Mouse (Mus musculus) lung, embryonic 16.5 days (tissue): ENCODE measurements around the gene Ankrd44. TPM values are rescaled to one million over a fixed set of nuclear protein-coding genes. Genes with fewer than 3 reads are reported as not detected.

Experiments
- ATAC-seq: fragments of 200-750 bp; cut with Nextera tagmentation; 2 replicates; pipeline ENCODE4 v1.8.0; 2017; ENCODE audit warnings: low read depth, mild to moderate bottlenecking, moderate library complexity
- H3K27ac ChIP-seq: fragments of 300-500 bp; sonication (generic); 2 replicates; pipeline ENCODE4 v1.5.1; 2014; ENCODE audit warnings: mild to moderate bottlenecking, control low read depth, low read length
- H3K27me3 ChIP-seq: fragments of 300-500 bp; sonication (generic); 2 replicates; pipeline ENCODE4 v1.6.1; 2014; ENCODE audit warnings: low read depth, low read length, mixed read lengths; ENCODE audit not compliant: control insufficient read depth, insufficient read depth
- H3K36me3 ChIP-seq: fragments of 300-500 bp; sonication (generic); 2 replicates; pipeline ENCODE4 v1.6.1; 2014; ENCODE audit warnings: low read length; ENCODE audit not compliant: control insufficient read depth, insufficient read depth
- H3K4me1 ChIP-seq: fragments of 300-500 bp; sonication (generic); replicated peaks from 2 replicates; pipeline ENCODE4 v1.6.1; 2014; ENCODE audit warnings: low read length, mixed read lengths; ENCODE audit not compliant: control insufficient read depth, insufficient read depth
- H3K4me2 ChIP-seq: fragments of 300-500 bp; sonication (generic); 2 replicates; pipeline ENCODE4 v1.6.1; 2014; ENCODE audit warnings: low read depth, low read length, control low read depth
- H3K4me3 ChIP-seq: fragments of 300-500 bp; sonication (generic); 2 replicates; pipeline ENCODE4 v1.5.1; 2014; ENCODE audit warnings: mild to moderate bottlenecking, low read length, control low read depth
- H3K9ac ChIP-seq: fragments of 300-500 bp; sonication (generic); 2 replicates; pipeline ENCODE4 v1.6.1; 2014; ENCODE audit warnings: low read length, control low read depth
- H3K9me3 ChIP-seq: fragments of 300-500 bp; sonication (generic); 2 replicates; pipeline ENCODE4 v1.6.1; 2016; ENCODE audit warnings: low read length; ENCODE audit not compliant: control insufficient read depth
- WGBS: fragments of 180-500 bp; shearing (Covaris S2); extraction: QIAGEN DNeasy Blood & Tissue Kit; methylation state at CpG from one replicate; pipeline ENCODE4 v1.1.7; 2014; 5-methylcytosine and 5-hydroxymethylcytosine counted together
- polyA plus RNA-seq: library from polyadenylated mRNA; unstranded; fragments of >200 nt; fragmentation: Nextera tagmentation; extraction: Ambion mirVana; gene quantifications from 2 replicates; pipeline ENCODE4 v1.2.1, GENCODE M21; 2015

Ankrd44 gene
- polyA plus RNA-seq, 1 experiment from 2014 or later: 19.5 TPM

DNA sequence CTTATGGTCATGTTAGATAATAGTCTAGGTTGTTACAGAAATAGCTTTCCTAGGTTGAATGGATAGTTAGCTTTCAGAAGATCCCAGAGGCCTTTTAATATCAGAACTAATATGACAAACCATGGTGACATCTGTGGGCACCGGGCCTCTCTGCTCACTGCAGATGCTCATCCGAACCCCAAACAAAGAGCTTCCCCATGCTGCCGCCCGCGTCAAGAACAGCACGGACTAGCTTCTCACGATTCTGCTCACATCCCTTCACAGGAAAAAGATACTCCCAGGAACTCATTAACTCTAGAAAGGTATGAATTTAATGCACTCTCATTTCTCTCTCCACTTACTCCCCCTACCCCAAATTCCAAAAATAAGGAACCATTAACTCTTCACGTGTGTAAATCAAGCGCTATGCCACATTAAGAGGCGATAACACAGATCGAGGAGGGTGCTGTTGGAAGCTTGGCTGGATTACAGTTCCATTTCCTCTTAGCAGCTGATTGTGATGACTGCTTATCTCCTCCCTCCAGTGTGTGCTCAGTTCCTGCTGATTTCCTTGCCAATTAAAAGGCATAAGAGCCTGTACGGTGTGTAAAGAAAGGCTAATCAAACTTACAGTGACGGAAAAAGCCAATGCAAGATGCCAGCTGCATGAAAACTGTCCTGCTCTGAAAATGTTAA is 235.8 kb downstream of the Ankrd44 start:
- H3K9me3 ChIP-seq: no peaks in the 10 kb centered on the region
- no peaks in the 10 kb centered on the region for H3K27me3 ChIP-seq
- peak overlapping the region; percentile 27; the same call in 1 of the 2 replicates for H3K4me2 ChIP-seq
- 0 out of 2 replicates have a peak overlapping the region, but pooled peaks have one; percentile 9 for H3K9ac ChIP-seq
- H3K36me3 ChIP-seq: peaks cover 2% of the 10 kb centered on the region; the same call in 1 of the 2 replicates
- peak overlapping the region; percentile 66 for H3K27ac ChIP-seq
- 36% methylated on average over 13 of the region's 13 CpGs for WGBS
- no peak overlapping the region for H3K4me3 ChIP-seq
- ATAC-seq: peak; percentile 89
- peaks cover 9% of the 10 kb centered on the region for H3K4me1 ChIP-seq

- Histone ChIP-seq H3K9me3 (no peaks in the 10 kb centered on the region), H3K27ac (no peak overlapping the region), H3K4me3 (no peak overlapping the region), H3K36me3 (peaks cover 2% of the 10 kb centered on the region; the same call in 1 of the 2 replicates), H3K4me1 (peaks cover 9% of the 10 kb centered on the region), H3K27me3 (no peaks in the 10 kb centered on the region), H3K4me2 (no peak overlapping the region), H3K9ac (no peak overlapping the region)
- WGBS: 84% methylated on average over 3 of the region's 3 CpGs
- ATAC-seq: no peak
Observed at GRCm38 (mm10) chr1:54688441-54688840, 237.7 kb downstream of the Ankrd44 start.

DNA sequence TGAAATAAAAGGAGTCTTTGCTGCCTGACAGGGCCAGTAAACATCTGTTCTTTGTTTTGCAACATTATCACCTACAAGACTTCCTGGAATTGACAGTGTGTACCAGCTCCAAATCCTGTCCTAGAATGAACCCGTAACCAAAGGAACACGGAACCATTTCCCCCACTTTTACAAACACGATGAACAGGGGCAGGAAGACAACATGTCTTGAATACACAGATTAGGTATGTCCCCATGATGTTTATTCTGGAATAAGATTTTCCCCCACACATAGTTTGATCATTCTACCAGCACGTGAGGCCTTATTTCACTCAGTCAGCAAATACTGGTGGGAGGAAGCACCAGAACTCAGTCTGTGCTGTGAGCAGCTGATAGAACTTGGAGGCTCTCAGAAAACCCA is 241.9 kb downstream of the Ankrd44 start:
- Histone ChIP-seq H3K4me2 (no peak overlapping the region), H3K27me3 (no peaks in the 10 kb centered on the region), H3K27ac (peak overlapping the region; percentile 31), H3K9ac (no peak overlapping the region), H3K4me3 (no peak overlapping the region), H3K9me3 (no peaks in the 10 kb centered on the region), H3K36me3 (peaks cover 2% of the 10 kb centered on the region; the same call in 1 of the 2 replicates), H3K4me1 (no peaks in the 10 kb centered on the region)
- ATAC-seq: peak; percentile 79
- 60% methylated on average over 4 of the region's 4 CpGs for WGBS

DNA sequence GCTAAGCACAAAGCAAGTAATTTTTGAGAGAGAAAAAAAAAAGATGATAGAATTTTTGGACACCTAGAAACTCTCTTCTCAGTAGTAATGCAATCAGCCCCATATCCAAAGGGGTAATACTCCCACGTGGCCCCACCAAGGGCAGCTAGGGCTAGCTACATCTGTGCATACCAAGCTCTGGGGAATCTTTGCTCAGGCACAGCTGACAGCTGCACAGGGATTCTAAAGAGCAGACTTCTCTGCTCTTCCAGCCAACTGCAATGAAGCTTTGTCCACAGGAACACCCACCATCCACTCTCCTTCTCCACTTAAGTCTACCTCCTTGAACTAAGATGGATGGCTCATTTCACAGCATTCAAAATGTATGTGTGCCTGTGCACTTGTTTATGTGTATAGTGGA is 246.6 kb downstream of the Ankrd44 start:
- no peaks in the 10 kb centered on the region for H3K27me3 ChIP-seq
- no peak overlapping the region for H3K9ac ChIP-seq
- H3K36me3 ChIP-seq: no peaks in the 10 kb centered on the region
- H3K4me3 ChIP-seq: no peak overlapping the region
- H3K27ac ChIP-seq: no peak overlapping the region
- H3K9me3 ChIP-seq: no peaks in the 10 kb centered on the region
- H3K4me2 ChIP-seq: no peak overlapping the region
- H3K4me1 ChIP-seq: no peaks in the 10 kb centered on the region; the same call in 1 of the 2 replicates
- ATAC-seq: no peak
- 85% methylated on average over 1 of the region's 1 CpGs for WGBS

- ATAC-seq: no peak
- H3K27me3 ChIP-seq: no peaks in the 10 kb centered on the region
- WGBS: 88% methylated on average over 1 of the region's 1 CpGs
Observed at GRCm38 (mm10) chr1:54678037-54678436, 248.2 kb downstream of the Ankrd44 start.

GRCm38 (mm10) chr1:54675478-54675877 is 250.7 kb downstream of the Ankrd44 start:
- H3K9ac ChIP-seq: no peak overlapping the region
- H3K27ac ChIP-seq: no peak overlapping the region
- no peaks in the 10 kb centered on the region for H3K27me3 ChIP-seq
- H3K9me3 ChIP-seq: no peaks in the 10 kb centered on the region
- 70% methylated on average over 5 of the region's 5 CpGs for WGBS
- H3K4me2 ChIP-seq: no peak overlapping the region
- H3K36me3 ChIP-seq: no peaks in the 10 kb centered on the region
- H3K4me1 ChIP-seq: no peaks in the 10 kb centered on the region; the same call in 1 of the 2 replicates
- no peak for ATAC-seq
- no peak overlapping the region for H3K4me3 ChIP-seq

More at GRCm38 (mm10) chr1:54678037-54678436, 248.2 kb downstream of the Ankrd44 start:
- no peak overlapping the region for H3K4me3 ChIP-seq
- H3K9ac ChIP-seq: no peak overlapping the region
- no peaks in the 10 kb centered on the region for H3K36me3 ChIP-seq
- H3K27ac ChIP-seq: no peak overlapping the region
- no peak overlapping the region for H3K4me2 ChIP-seq
- H3K4me1 ChIP-seq: no peaks in the 10 kb centered on the region; the same call in 1 of the 2 replicates
- no peaks in the 10 kb centered on the region for H3K9me3 ChIP-seq

DNA sequence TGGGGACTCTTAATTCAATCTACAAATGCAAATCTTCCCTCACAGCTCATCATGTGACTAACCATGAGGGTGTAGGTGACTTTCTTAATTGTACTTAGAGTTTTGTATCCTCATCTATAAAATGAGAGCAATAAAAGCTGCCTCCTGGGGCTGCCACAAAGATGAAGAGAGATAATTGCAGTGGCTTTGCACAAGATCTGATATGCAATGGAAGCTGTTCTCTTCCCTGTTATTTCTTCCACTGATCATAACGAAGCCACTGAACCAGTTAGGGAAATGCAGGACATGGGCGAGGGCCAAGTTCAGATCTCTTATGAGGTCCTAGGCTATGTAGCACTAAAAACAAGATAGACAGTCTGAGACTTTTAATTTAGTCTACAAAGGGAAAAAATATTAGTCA is 258.2 kb downstream of the Ankrd44 start:
- no peak for ATAC-seq
- Histone ChIP-seq H3K4me1 (no peaks in the 10 kb centered on the region), H3K36me3 (no peaks in the 10 kb centered on the region), H3K27ac (no peak overlapping the region), H3K9ac (no peak overlapping the region), H3K9me3 (no peaks in the 10 kb centered on the region), H3K4me3 (no peak overlapping the region), H3K4me2 (no peak overlapping the region), H3K27me3 (no peaks in the 10 kb centered on the region)
- 69% methylated on average over 2 of the region's 2 CpGs for WGBS

DNA sequence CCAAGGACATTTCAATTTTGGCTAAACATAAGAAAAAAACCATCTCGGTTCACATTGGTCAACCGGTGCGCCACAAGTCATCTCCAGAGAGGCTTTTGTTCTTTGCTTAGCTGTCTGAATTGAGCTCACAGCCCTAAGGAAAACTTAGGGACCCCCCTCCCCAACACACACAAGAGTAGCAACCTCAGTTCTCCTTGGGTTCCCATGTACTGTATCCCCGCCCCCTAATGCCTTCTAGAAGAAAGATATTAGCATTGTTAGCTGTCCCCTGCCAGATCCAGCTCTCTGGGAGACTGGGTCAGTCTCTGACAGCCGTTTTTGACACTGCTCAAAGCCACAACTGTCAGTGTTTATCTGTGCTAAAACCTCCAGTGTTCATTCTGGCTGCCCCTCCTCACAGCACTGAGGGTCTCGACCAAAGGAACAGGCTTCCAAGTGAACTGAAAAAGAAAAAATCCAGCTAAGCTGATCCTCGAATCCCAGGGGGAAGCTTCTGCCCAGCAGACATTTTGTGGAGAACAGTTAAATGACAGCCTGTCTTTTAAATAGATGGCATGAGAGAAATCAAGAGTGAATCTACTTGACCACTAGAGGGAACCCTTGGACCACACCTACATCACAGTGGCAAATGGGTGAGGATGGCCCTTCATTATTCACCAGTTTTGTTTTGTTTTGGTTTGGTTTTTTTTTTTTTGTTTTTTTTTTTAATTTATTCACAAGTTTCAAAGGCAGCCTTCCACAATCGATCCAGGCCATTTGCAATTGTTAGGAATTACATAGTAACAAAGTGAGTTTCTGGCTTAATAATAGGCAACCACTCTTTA is 260.4 kb downstream of the Ankrd44 start:
- Histone ChIP-seq H3K4me1 (no peaks in the 10 kb centered on the region), H3K4me3 (no peak overlapping the region), H3K9me3 (no peaks in the 10 kb centered on the region), H3K27ac (no peak overlapping the region), H3K27me3 (no peaks in the 10 kb centered on the region), H3K4me2 (no peak overlapping the region), H3K36me3 (peaks cover 2% of the 10 kb centered on the region; the same call in 1 of the 2 replicates), H3K9ac (no peak overlapping the region)
- ATAC-seq: peak; percentile 59; the same call in 1 of the 2 replicates
- 55% methylated on average over 8 of the region's 8 CpGs for WGBS

DNA sequence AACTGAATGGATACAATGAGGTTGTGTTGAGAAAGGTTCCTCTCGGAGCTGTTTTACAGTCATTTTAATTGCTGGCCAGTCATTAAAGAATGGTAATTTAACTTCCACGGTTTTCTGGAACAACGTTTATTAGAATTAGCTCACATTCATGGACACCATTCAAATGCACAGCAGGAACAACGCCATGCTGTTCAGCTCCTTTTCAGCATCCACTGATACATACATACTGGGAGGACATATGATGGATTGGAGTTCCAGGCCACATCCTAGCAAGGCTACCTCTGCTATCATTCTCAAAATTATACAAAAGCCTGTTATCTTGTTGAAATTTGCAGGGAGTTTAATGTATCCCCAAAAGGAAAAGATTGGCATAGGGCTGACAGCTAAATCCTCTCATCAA is 261.1 kb downstream of the Ankrd44 start:
- Histone ChIP-seq H3K27me3 (no peaks in the 10 kb centered on the region), H3K36me3 (peaks cover 4% of the 10 kb centered on the region; the same call in 1 of the 2 replicates), H3K9ac (no peak overlapping the region), H3K4me3 (no peak overlapping the region), H3K27ac (no peak overlapping the region), H3K4me2 (no peak overlapping the region), H3K4me1 (no peaks in the 10 kb centered on the region), H3K9me3 (no peaks in the 10 kb centered on the region)
- ATAC-seq: no peak
- 86% methylated on average over 4 of the region's 4 CpGs for WGBS
